Mouse (Mus musculus): Measurements from ENCODE around the gene Mtmr2. TPM values are rescaled to one million over a fixed set of nuclear protein-coding genes. Genes with fewer than 3 reads are reported as not detected.
A peak's percentile ranks its signal among the peaks of the same experiment; 100 is the strongest.

Mtmr2 gene
- polyA plus RNA-seq, 1 experiment from 2014 or later = 64.9 TPM

- no peak overlapping the region for H3K4me2 ChIP-seq (ENCODE audit: low read depth, low read length)
- WGBS = 22% methylated on average over 8 of the region's 8 CpGs
- DNase-seq (ENCODE audit: low spot score) (peak; percentile 92), ATAC-seq (ENCODE audit: low read depth) (peak; percentile 50; the same call in 1 of the 2 replicates)
- no peaks in the 10 kb centered on the region for H3K9me3 ChIP-seq (ENCODE audit: control insufficient read depth, low read length)
- no peak overlapping the region for H3K27ac ChIP-seq (replicated peaks; ENCODE audit: low read depth, low read length)
- no peak overlapping the region for H3K4me3 ChIP-seq (ENCODE audit: low read depth, low read length)
- H3K27me3 ChIP-seq (replicated peaks; ENCODE audit: control insufficient read depth, insufficient read depth, low read length) = no peaks in the 10 kb centered on the region
- H3K4me1 ChIP-seq (ENCODE audit: control insufficient read depth, insufficient read depth, low read length) = no peaks in the 10 kb centered on the region
- no peaks in the 10 kb centered on the region for H3K36me3 ChIP-seq (ENCODE audit: control insufficient read depth, insufficient read depth, low read length)
- H3K9ac ChIP-seq (ENCODE audit: low read depth, low read length) = no peak overlapping the region
Observed at GRCm38 (mm10) chr9:13716316-13717099, 31.7 kb upstream of the Mtmr2 start.

- peak overlapping the region; percentile 52 for H3K4me2 ChIP-seq (ENCODE audit: low read depth, low read length)
- H3K36me3 ChIP-seq (ENCODE audit: control insufficient read depth, insufficient read depth, low read length) = 0 out of 2 replicates have a peak, but pooled peaks cover 5% of the 10 kb centered on the region
- WGBS = 1% methylated on average over 46 of the region's 60 CpGs
- peak overlapping the region; percentile 85 for H3K4me3 ChIP-seq (ENCODE audit: low read depth, low read length)
- 0 out of 2 replicates have a peak, but pooled peaks cover 5% of the 10 kb centered on the region for H3K4me1 ChIP-seq (ENCODE audit: control insufficient read depth, insufficient read depth, low read length)
- 0 out of 2 replicates have a peak, but pooled peaks cover 4% of the 10 kb centered on the region for H3K9me3 ChIP-seq (ENCODE audit: control insufficient read depth, low read length)
- no peaks in the 10 kb centered on the region for H3K27me3 ChIP-seq (replicated peaks; ENCODE audit: control insufficient read depth, insufficient read depth, low read length)
- peak overlapping the region; percentile 98 for H3K9ac ChIP-seq (ENCODE audit: low read depth, low read length)
- H3K27ac ChIP-seq (replicated peaks; ENCODE audit: low read depth, low read length) = peak overlapping the region; percentile 94
- DNase-seq (ENCODE audit: low spot score) (peak; percentile 96), ATAC-seq (ENCODE audit: low read depth) (peak; percentile 99)
Observed at GRCm38 (mm10) chr9:13748798-13749674, 826 bp downstream of the Mtmr2 start.

DNA sequence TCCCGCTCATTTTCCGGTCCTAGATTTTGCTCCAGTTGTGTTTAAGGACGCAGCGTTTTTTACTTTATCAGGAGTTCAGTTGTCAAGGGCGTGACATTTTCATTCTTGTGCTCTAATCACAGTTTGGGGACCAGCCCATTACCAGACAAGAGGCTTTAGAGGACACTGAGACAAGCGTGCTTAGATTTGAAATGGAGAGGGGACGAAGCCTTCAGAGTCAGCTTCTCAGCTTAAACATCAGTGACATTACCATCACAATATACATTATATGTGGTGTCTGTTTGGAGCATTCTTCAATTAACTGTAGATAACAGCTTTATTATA, 1.4 kb downstream of the Mtmr2 start:
- 4% methylated on average over 7 of the region's 7 CpGs for WGBS
- ATAC-seq (ENCODE audit: low read depth) (no peak), DNase-seq (ENCODE audit: low spot score) (no peak)
- 0 out of 2 replicates have a peak, but pooled peaks cover 5% of the 10 kb centered on the region for H3K4me1 ChIP-seq (ENCODE audit: control insufficient read depth, insufficient read depth, low read length)
- peak overlapping the region; percentile 85 for H3K4me3 ChIP-seq (ENCODE audit: low read depth, low read length)
- H3K4me2 ChIP-seq (ENCODE audit: low read depth, low read length) = peak overlapping the region; percentile 52
- H3K9me3 ChIP-seq (ENCODE audit: control insufficient read depth, low read length) = 0 out of 2 replicates have a peak, but pooled peaks cover 4% of the 10 kb centered on the region
- peak overlapping the region; percentile 98 for H3K9ac ChIP-seq (ENCODE audit: low read depth, low read length)
- no peaks in the 10 kb centered on the region for H3K27me3 ChIP-seq (replicated peaks; ENCODE audit: control insufficient read depth, insufficient read depth, low read length)
- 0 out of 2 replicates have a peak, but pooled peaks cover 5% of the 10 kb centered on the region for H3K36me3 ChIP-seq (ENCODE audit: control insufficient read depth, insufficient read depth, low read length)
- peak overlapping the region; percentile 94 for H3K27ac ChIP-seq (replicated peaks; ENCODE audit: low read depth, low read length)

- WGBS = 78% methylated on average over 4 of the region's 4 CpGs
- 0 out of 2 replicates have a peak, but pooled peaks cover 5% of the 10 kb centered on the region for H3K36me3 ChIP-seq (ENCODE audit: control insufficient read depth, insufficient read depth, low read length)
- no peak overlapping the region for H3K4me2 ChIP-seq (ENCODE audit: low read depth, low read length)
- DNase-seq (ENCODE audit: low spot score) (peak; percentile 36), ATAC-seq (ENCODE audit: low read depth) (no peak)
- H3K27me3 ChIP-seq (replicated peaks; ENCODE audit: control insufficient read depth, insufficient read depth, low read length) = no peaks in the 10 kb centered on the region
- no peak overlapping the region for H3K9ac ChIP-seq (ENCODE audit: low read depth, low read length)
- no peak overlapping the region for H3K4me3 ChIP-seq (ENCODE audit: low read depth, low read length)
- 0 out of 2 replicates have a peak, but pooled peaks cover 4% of the 10 kb centered on the region for H3K9me3 ChIP-seq (ENCODE audit: control insufficient read depth, low read length)
- H3K27ac ChIP-seq (replicated peaks; ENCODE audit: low read depth, low read length) = no peak overlapping the region
- H3K4me1 ChIP-seq (ENCODE audit: control insufficient read depth, insufficient read depth, low read length) = 0 out of 2 replicates have a peak, but pooled peaks cover 5% of the 10 kb centered on the region
Observed at GRCm38 (mm10) chr9:13752543-13752942, 4.3 kb downstream of the Mtmr2 start.

DNA sequence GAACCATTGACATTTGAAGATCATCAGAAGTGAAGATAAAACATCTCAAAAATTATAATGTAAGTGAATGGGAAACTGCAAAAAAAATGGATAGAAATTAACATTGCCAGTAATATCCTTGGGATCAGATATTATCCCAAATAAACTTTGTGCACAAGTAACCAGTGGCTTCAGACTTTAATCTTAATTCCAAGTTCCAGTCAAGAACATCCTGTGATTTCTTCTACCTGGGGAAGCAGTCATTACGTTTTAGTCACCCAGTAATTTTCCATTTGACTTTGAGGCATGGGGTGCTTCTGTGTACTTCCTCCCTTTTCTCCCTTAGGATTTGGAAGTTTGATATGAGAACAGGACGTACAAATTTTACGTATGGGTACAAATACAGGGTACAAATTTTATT, 12.2 kb downstream of the Mtmr2 start:
- Histone ChIP-seq H3K4me2 (ENCODE audit: low read depth, low read length) (no peak overlapping the region), H3K27ac (replicated peaks; ENCODE audit: low read depth, low read length) (no peak overlapping the region), H3K27me3 (replicated peaks; ENCODE audit: control insufficient read depth, insufficient read depth, low read length) (no peaks in the 10 kb centered on the region), H3K4me3 (ENCODE audit: low read depth, low read length) (no peak overlapping the region), H3K36me3 (ENCODE audit: control insufficient read depth, insufficient read depth, low read length) (peaks cover 11% of the 10 kb centered on the region; the same call in 1 of the 2 replicates), H3K9me3 (ENCODE audit: control insufficient read depth, low read length) (peaks cover 13% of the 10 kb centered on the region; the same call in 1 of the 2 replicates), H3K9ac (ENCODE audit: low read depth, low read length) (no peak overlapping the region), H3K4me1 (ENCODE audit: control insufficient read depth, insufficient read depth, low read length) (no peaks in the 10 kb centered on the region)
- WGBS = 90% methylated on average over 3 of the region's 3 CpGs
- no peak for DNase-seq (ENCODE audit: low spot score)
- no peak for ATAC-seq (ENCODE audit: low read depth)

DNA sequence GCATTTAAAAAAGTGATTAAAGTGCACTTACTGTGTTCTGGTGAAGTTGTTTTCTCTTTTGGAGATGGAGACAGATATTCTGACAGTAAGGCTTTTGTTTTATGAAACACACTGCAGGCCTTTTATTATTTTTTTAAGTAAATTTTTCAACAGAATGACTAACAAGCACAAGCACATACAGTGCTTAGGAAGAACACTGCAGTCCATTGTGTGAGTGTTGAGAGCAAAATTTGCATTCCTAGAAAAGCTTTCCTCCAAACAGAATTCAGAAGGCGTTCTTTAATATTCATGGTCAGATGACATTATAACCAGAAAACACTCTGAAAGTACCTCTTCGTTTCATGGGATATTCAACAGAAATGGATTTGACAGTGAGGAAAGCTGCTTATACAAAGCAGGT, 17.4 kb downstream of the Mtmr2 start:
- 71% methylated on average over 2 of the region's 2 CpGs for WGBS

DNA sequence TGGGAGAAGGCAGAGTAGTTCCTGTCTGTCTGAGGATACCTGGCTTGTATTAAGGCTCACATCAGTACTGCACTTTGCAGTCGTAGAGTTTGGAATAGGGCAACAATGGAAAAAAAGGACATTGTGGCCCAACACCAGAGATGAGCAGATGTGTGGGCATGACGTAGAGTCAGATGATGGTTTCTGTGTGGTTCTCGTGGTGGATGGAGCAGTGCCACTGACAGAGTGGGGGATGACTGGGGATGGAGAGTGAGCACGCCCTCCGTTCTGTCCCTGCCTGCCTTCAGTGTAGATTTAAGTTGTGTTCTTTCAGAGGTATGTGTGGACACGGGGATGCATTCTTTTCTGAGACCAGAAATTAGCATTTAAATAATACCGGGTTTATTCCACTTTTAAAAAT, 18.4 kb downstream of the Mtmr2 start:
- Histone ChIP-seq H3K4me3 (ENCODE audit: low read depth, low read length) (no peak overlapping the region), H3K9me3 (ENCODE audit: control insufficient read depth, low read length) (no peaks in the 10 kb centered on the region), H3K36me3 (ENCODE audit: control insufficient read depth, insufficient read depth, low read length) (0 out of 2 replicates have a peak, but pooled peaks cover 6% of the 10 kb centered on the region), H3K9ac (ENCODE audit: low read depth, low read length) (no peak overlapping the region), H3K27ac (replicated peaks; ENCODE audit: low read depth, low read length) (no peak overlapping the region), H3K4me1 (ENCODE audit: control insufficient read depth, insufficient read depth, low read length) (no peaks in the 10 kb centered on the region), H3K4me2 (ENCODE audit: low read depth, low read length) (no peak overlapping the region), H3K27me3 (replicated peaks; ENCODE audit: control insufficient read depth, insufficient read depth, low read length) (no peaks in the 10 kb centered on the region)
- WGBS = 86% methylated on average over 7 of the region's 7 CpGs
- no peak for DNase-seq (ENCODE audit: low spot score)
- ATAC-seq (ENCODE audit: low read depth) = no peak

More for the DNA sequence above, 17.4 kb downstream of the Mtmr2 start:
- no peaks in the 10 kb centered on the region for H3K4me1 ChIP-seq (ENCODE audit: control insufficient read depth, insufficient read depth, low read length)
- H3K4me2 ChIP-seq (ENCODE audit: low read depth, low read length) = no peak overlapping the region
- H3K9ac ChIP-seq (ENCODE audit: low read depth, low read length) = no peak overlapping the region
- no peak overlapping the region for H3K4me3 ChIP-seq (ENCODE audit: low read depth, low read length)
- no peak overlapping the region for H3K27ac ChIP-seq (replicated peaks; ENCODE audit: low read depth, low read length)
- 0 out of 2 replicates have a peak, but pooled peaks cover 6% of the 10 kb centered on the region for H3K36me3 ChIP-seq (ENCODE audit: control insufficient read depth, insufficient read depth, low read length)
- DNase-seq (ENCODE audit: low spot score) (no peak), ATAC-seq (ENCODE audit: low read depth) (no peak)
- H3K27me3 ChIP-seq (replicated peaks; ENCODE audit: control insufficient read depth, insufficient read depth, low read length) = no peaks in the 10 kb centered on the region
- no peaks in the 10 kb centered on the region for H3K9me3 ChIP-seq (ENCODE audit: control insufficient read depth, low read length)

GRCm38 (mm10) chr9:13774732-13775131, 26.5 kb downstream of the Mtmr2 start:
- Histone ChIP-seq H3K9ac (ENCODE audit: low read depth, low read length) (no peak overlapping the region), H3K4me1 (ENCODE audit: control insufficient read depth, insufficient read depth, low read length) (no peaks in the 10 kb centered on the region), H3K27ac (replicated peaks; ENCODE audit: low read depth, low read length) (no peak overlapping the region), H3K27me3 (replicated peaks; ENCODE audit: control insufficient read depth, insufficient read depth, low read length) (no peaks in the 10 kb centered on the region), H3K4me2 (ENCODE audit: low read depth, low read length) (no peak overlapping the region), H3K9me3 (ENCODE audit: control insufficient read depth, low read length) (0 out of 2 replicates have a peak, but pooled peaks cover 3% of the 10 kb centered on the region), H3K4me3 (ENCODE audit: low read depth, low read length) (no peak overlapping the region), H3K36me3 (ENCODE audit: control insufficient read depth, insufficient read depth, low read length) (no peaks in the 10 kb centered on the region)
- no peak for DNase-seq (ENCODE audit: low spot score)
- no peak for ATAC-seq (ENCODE audit: low read depth)
- WGBS = 88% methylated on average over 1 of the region's 1 CpGs
